In genomic region chr9:108290773-108291172, GRCm38 (mm10) we compare ENCODE assay signal across 8 mouse cellular contexts. TPM values are rescaled to one million over a fixed set of nuclear protein-coding genes. Genes with fewer than 3 reads are reported as not detected.
DNase-seq lines count a peak whose midpoint lies in the region; ATAC-seq and TF ChIP-seq lines count a peak whose summit lies in the region.

No protein-coding gene starts in this region.

- H3K27me3 ChIP-seq in heart, embryonic 12.5 days (replicated peaks), result no peaks in the 10 kb centered on the region
- no peaks in the 10 kb centered on the region for H3K27me3 ChIP-seq in E14TG2a.4 (ENCODE audit: insufficient read depth, low read length)
- H3K27me3 ChIP-seq in forebrain, embryonic 15.5 days, result no peaks in the 10 kb centered on the region
- no peaks in the 10 kb centered on the region; the same call in 1 of the 2 replicates for H3K27me3 ChIP-seq in liver, embryonic 15.5 days

- DNase-seq in heart, adult 8-10 months (ENCODE audit: low spot score), result no peak
- DNase-seq in thymus, postnatal 0 days (ENCODE audit: low spot score), result no peak
- no peak for DNase-seq in layer of hippocampus, adult 8-10 months (ENCODE audit: low spot score in 2 of 2)

- peak overlapping the region; percentile 83 for H3K4me2 ChIP-seq in heart, embryonic 12.5 days
- peak overlapping the region; percentile 65 for H3K4me2 ChIP-seq in forebrain, embryonic 15.5 days (replicated peaks)
- peak overlapping the region; percentile 84 for H3K4me2 ChIP-seq in liver, embryonic 15.5 days

- no peak for ATAC-seq in heart, embryonic 12.5 days (ENCODE audit: insufficient number of reproducible peaks, low FRiP score)
- no peak for ATAC-seq in forebrain, embryonic 15.5 days (replicated peaks)
- no peak for ATAC-seq in liver, embryonic 15.5 days (ENCODE audit: insufficient read depth)
- ATAC-seq in erythroid progenitor cell, adult 5-6 weeks (replicated peaks; ENCODE audit: low FRiP score, poor library complexity, severe bottlenecking), result no peak

- H3K9ac ChIP-seq in heart, embryonic 12.5 days, result peak overlapping the region; percentile 75
- peak overlapping the region; percentile 73 for H3K9ac ChIP-seq in forebrain, embryonic 15.5 days (replicated peaks)
- H3K9ac ChIP-seq in liver, embryonic 15.5 days, result peak overlapping the region; percentile 30; the same call in 1 of the 2 replicates

- WGBS in heart, embryonic 12.5 days, result 46% methylated on average over 6 of the region's 6 CpGs
- 45% methylated on average over 6 of the region's 6 CpGs for WGBS in forebrain, embryonic 15.5 days
- 53% methylated on average over 6 of the region's 6 CpGs for WGBS in liver, embryonic 15.5 days (ENCODE audit: insufficient replicate concordance)

- H3K9me3 ChIP-seq in heart, embryonic 12.5 days (replicated peaks), result no peaks in the 10 kb centered on the region
- no peaks in the 10 kb centered on the region for H3K9me3 ChIP-seq in E14TG2a.4 (ENCODE audit: low read length)
- no peaks in the 10 kb centered on the region for H3K9me3 ChIP-seq in forebrain, embryonic 15.5 days
- H3K9me3 ChIP-seq in liver, embryonic 15.5 days (replicated peaks), result no peaks in the 10 kb centered on the region

- peaks cover 6% of the 10 kb centered on the region for H3K4me1 ChIP-seq in heart, embryonic 12.5 days (replicated peaks)
- H3K4me1 ChIP-seq in E14TG2a.4 (replicated peaks; ENCODE audit: low read depth, low read length), result peaks cover 52% of the 10 kb centered on the region
- H3K4me1 ChIP-seq in forebrain, embryonic 15.5 days, result peaks cover 14% of the 10 kb centered on the region
- H3K4me1 ChIP-seq in liver, embryonic 15.5 days (replicated peaks), result peaks cover 29% of the 10 kb centered on the region

- peak overlapping the region; percentile 68 for H3K4me3 ChIP-seq in heart, embryonic 12.5 days
- peak overlapping the region; percentile 82 for H3K4me3 ChIP-seq in E14TG2a.4 (replicated peaks; ENCODE audit: low read length)
- H3K4me3 ChIP-seq in forebrain, embryonic 15.5 days, result peak overlapping the region; percentile 70
- peak overlapping the region; percentile 66 for H3K4me3 ChIP-seq in liver, embryonic 15.5 days (replicated peaks)

- peaks cover 23% of the 10 kb centered on the region for H3K36me3 ChIP-seq in heart, embryonic 12.5 days
- H3K36me3 ChIP-seq in E14TG2a.4 (ENCODE audit: insufficient read depth, low read length), result peaks cover 23% of the 10 kb centered on the region
- H3K36me3 ChIP-seq in forebrain, embryonic 15.5 days, result peaks cover 25% of the 10 kb centered on the region
- no peaks in the 10 kb centered on the region for H3K36me3 ChIP-seq in liver, embryonic 15.5 days (replicated peaks)

- no peak for TF ChIP-seq CTCF in E14TG2a.4 (conservative IDR thresholded peaks at IDR 0.05; ENCODE audit: low read length)

- 0 out of 2 replicates have a peak overlapping the region, but pooled peaks have one; percentile 8 for H3K27ac ChIP-seq in heart, embryonic 12.5 days (ENCODE audit: poor library complexity, severe bottlenecking)
- peak overlapping the region; percentile 85 for H3K27ac ChIP-seq in forebrain, embryonic 15.5 days (replicated peaks)
- peak overlapping the region; percentile 51 for H3K27ac ChIP-seq in liver, embryonic 15.5 days (replicated peaks)

RNA-seq across cellular contexts. Expression of gene Nicn1, which starts 0.5 kb away (rescaled TPM):
- polyA plus RNA-seq in heart, embryonic 12.5 days (2016; fragmentation: Nextera tagmentation; extraction: Ambion mirVana), result 22.5 and 22.6 TPM in 2 replicates
- 10 to 100 TPM; 23.0 to 32.5 (median 28.5) TPM for total RNA-seq in heart, adult 8-10 months (2022)
- 120 and 133 TPM in 2 replicates for polyA plus RNA-seq in forebrain, embryonic 15.5 days (2015; fragmentation: Nextera tagmentation; extraction: Ambion mirVana)
- polyA plus RNA-seq in liver, embryonic 15.5 days (2015; fragmentation: Nextera tagmentation; extraction: Ambion mirVana), result 5.8 and 6.7 TPM in 2 replicates
- total RNA-seq in erythroid progenitor cell, adult 5-6 weeks (2015; ENCODE audit: low replicate concordance), result not detected in 2 replicates
- total RNA-seq in erythroid progenitor cell, adult 5-6 weeks (2017; ENCODE audit: low replicate concordance), result 0.64 and 0.91 TPM in 2 replicates
- polyA plus RNA-seq in thymus, postnatal 0 days (2015; fragmentation: Nextera tagmentation; extraction: Ambion mirVana), result 8.2 and 12.4 TPM in 2 replicates
- 100 to 1,000 TPM; 106 to 131 (median 116) TPM for total RNA-seq in layer of hippocampus, adult 8-10 months (2022)

RNA-seq across cellular contexts. Expression of gene Amt, which starts 5.9 kb away (rescaled TPM):
- polyA plus RNA-seq in heart, embryonic 12.5 days (2016; fragmentation: Nextera tagmentation; extraction: Ambion mirVana), result 11.7 and 13.3 TPM in 2 replicates
- total RNA-seq in heart, adult 8-10 months (2022), result 1 to 10 TPM; 3.8 to 6.5 (median 4.9) TPM
- polyA plus RNA-seq in forebrain, embryonic 15.5 days (2015; fragmentation: Nextera tagmentation; extraction: Ambion mirVana), result 23.8 and 24.5 TPM in 2 replicates
- polyA plus RNA-seq in liver, embryonic 15.5 days (2015; fragmentation: Nextera tagmentation; extraction: Ambion mirVana), result 11.9 and 13.3 TPM in 2 replicates
- not detected in 2 replicates for total RNA-seq in erythroid progenitor cell, adult 5-6 weeks (2015; ENCODE audit: low replicate concordance)
- not detected in 2 replicates for total RNA-seq in erythroid progenitor cell, adult 5-6 weeks (2017; ENCODE audit: low replicate concordance)
- polyA plus RNA-seq in thymus, postnatal 0 days (2015; fragmentation: Nextera tagmentation; extraction: Ambion mirVana), result 1.1 and 1.8 TPM in 2 replicates
- total RNA-seq in layer of hippocampus, adult 8-10 months (2022), result 10 to 100 TPM; 30.1 to 37.2 (median 34.8) TPM

RNA-seq across cellular contexts. Expression of gene Rhoa, which starts 15.2 kb away (rescaled TPM):
- 348 and 367 TPM in 2 replicates for polyA plus RNA-seq in heart, embryonic 12.5 days (2016; fragmentation: Nextera tagmentation; extraction: Ambion mirVana)
- total RNA-seq in heart, adult 8-10 months (2022), result 100 to 1,000 TPM; 196 to 229 (median 224) TPM
- polyA plus RNA-seq in forebrain, embryonic 15.5 days (2015; fragmentation: Nextera tagmentation; extraction: Ambion mirVana), result 296 and 306 TPM in 2 replicates
- polyA plus RNA-seq in liver, embryonic 15.5 days (2015; fragmentation: Nextera tagmentation; extraction: Ambion mirVana), result 190 and 202 TPM in 2 replicates
- total RNA-seq in erythroid progenitor cell, adult 5-6 weeks (2015; ENCODE audit: low replicate concordance), result 157 and 175 TPM in 2 replicates
- 253 and 313 TPM in 2 replicates for total RNA-seq in erythroid progenitor cell, adult 5-6 weeks (2017; ENCODE audit: low replicate concordance)
- polyA plus RNA-seq in thymus, postnatal 0 days (2015; fragmentation: Nextera tagmentation; extraction: Ambion mirVana), result 517 and 543 TPM in 2 replicates
- 100 to 1,000 TPM; 157 to 186 (median 166) TPM for total RNA-seq in layer of hippocampus, adult 8-10 months (2022)

RNA-seq across cellular contexts. Expression of gene Tcta, which starts 15.2 kb away (rescaled TPM):
- 31.2 and 35.3 TPM in 2 replicates for polyA plus RNA-seq in heart, embryonic 12.5 days (2016; fragmentation: Nextera tagmentation; extraction: Ambion mirVana)
- total RNA-seq in heart, adult 8-10 months (2022), result 10 to 100 TPM; 66.6 to 85.9 (median 81.5) TPM
- polyA plus RNA-seq in forebrain, embryonic 15.5 days (2015; fragmentation: Nextera tagmentation; extraction: Ambion mirVana), result 35.2 and 36.6 TPM in 2 replicates
- polyA plus RNA-seq in liver, embryonic 15.5 days (2015; fragmentation: Nextera tagmentation; extraction: Ambion mirVana), result 14.1 and 14.4 TPM in 2 replicates
- total RNA-seq in erythroid progenitor cell, adult 5-6 weeks (2015; ENCODE audit: low replicate concordance), result 5.9 and 11.5 TPM in 2 replicates
- total RNA-seq in erythroid progenitor cell, adult 5-6 weeks (2017; ENCODE audit: low replicate concordance), result 2.3 and 2.4 TPM in 2 replicates
- polyA plus RNA-seq in thymus, postnatal 0 days (2015; fragmentation: Nextera tagmentation; extraction: Ambion mirVana), result 41.6 and 45.7 TPM in 2 replicates
- 10 to 100 TPM; 31.7 to 39.2 (median 36.8) TPM for total RNA-seq in layer of hippocampus, adult 8-10 months (2022)

RNA-seq across cellular contexts. Expression of gene Dag1, which starts 27.0 kb away (rescaled TPM):
- polyA plus RNA-seq in heart, embryonic 12.5 days (2016; fragmentation: Nextera tagmentation; extraction: Ambion mirVana), result 188 and 200 TPM in 2 replicates
- total RNA-seq in heart, adult 8-10 months (2022), result 100 to 1,000 TPM; 291 to 330 (median 302) TPM
- 53.5 and 53.6 TPM in 2 replicates for polyA plus RNA-seq in forebrain, embryonic 15.5 days (2015; fragmentation: Nextera tagmentation; extraction: Ambion mirVana)
- polyA plus RNA-seq in liver, embryonic 15.5 days (2015; fragmentation: Nextera tagmentation; extraction: Ambion mirVana), result 16.0 and 18.2 TPM in 2 replicates
- 11.2 and 14.3 TPM in 2 replicates for total RNA-seq in erythroid progenitor cell, adult 5-6 weeks (2015; ENCODE audit: low replicate concordance)
- total RNA-seq in erythroid progenitor cell, adult 5-6 weeks (2017; ENCODE audit: low replicate concordance), result 5.4 and 6.3 TPM in 2 replicates
- polyA plus RNA-seq in thymus, postnatal 0 days (2015; fragmentation: Nextera tagmentation; extraction: Ambion mirVana), result 14.0 and 15.6 TPM in 2 replicates
- total RNA-seq in layer of hippocampus, adult 8-10 months (2022), result 10 to 100 TPM; 70.4 to 75.9 (median 73.9) TPM

Comparison
In these comparisons a context has a peak if more than half of its experiments do, and no peak if none do; other contexts are left out.
1. H3K27ac ChIP-seq: peak in every context shown above with its lines; median percentile 85 in forebrain, embryonic 15.5 days; 51 in liver, embryonic 15.5 days; 8 in heart, embryonic 12.5 days.